Mouse (Mus musculus) brain, embryonic 14.5 days (tissue): ENCODE data around the gene Vmn2r98. TPM values are rescaled to one million over a fixed set of nuclear protein-coding genes. Genes with fewer than 3 reads are reported as not detected.
"Not testable (repeated sequence)": the region's sequence is repeated elsewhere in the genome, so short reads cannot be mapped to it uniquely, and the experiment has no call there.

Experiments used
- DNase-seq: peaks from one replicate; pipeline ENCODE4 v3.0.0-alpha.2; 2011; ENCODE audit warnings: low read depth
- CTCF ChIP-seq: fragments of 200-500 bp; IDR thresholded peaks from 2 replicates; pipeline ENCODE4 v1.5.1; 2012; ENCODE audit warnings: inconsistent platforms, mild to moderate bottlenecking, moderate library complexity, borderline replicate concordance; ENCODE audit not compliant: insufficient read depth, insufficient read length; ENCODE audit errors: extremely low read depth
- POLR2A ChIP-seq: fragments of 200-500 bp; IDR thresholded peaks from 2 replicates; pipeline ENCODE4 v1.6.1; 2012; ENCODE audit warnings: mild to moderate bottlenecking, inconsistent platforms, borderline replicate concordance; ENCODE audit not compliant: poor library complexity, insufficient read depth, insufficient read length, severe bottlenecking; ENCODE audit errors: extremely low read depth
- polyA plus RNA-seq: library from polyadenylated mRNA; depleted of rRNA; stranded (reverse); fragments of >200 nt; gene quantifications from 2 replicates; pipeline ENCODE4 v1.2.3, GENCODE M21; 2012; rRNA removed

Vmn2r98 gene
- not detected in 2 replicates for polyA plus RNA-seq

GRCm38 (mm10) chr17:19053160-19053559 is at the start of gene Vmn2r98:
Vmn2r98 (plus strand) TSS chr17:19053460.
- not testable (repeated sequence) for DNase-seq

- not testable (repeated sequence) for DNase-seq
These were observed 21.8 kb upstream of the Vmn2r98 start for GRCm38 (mm10) chr17:19031441-19031840.

DNA sequence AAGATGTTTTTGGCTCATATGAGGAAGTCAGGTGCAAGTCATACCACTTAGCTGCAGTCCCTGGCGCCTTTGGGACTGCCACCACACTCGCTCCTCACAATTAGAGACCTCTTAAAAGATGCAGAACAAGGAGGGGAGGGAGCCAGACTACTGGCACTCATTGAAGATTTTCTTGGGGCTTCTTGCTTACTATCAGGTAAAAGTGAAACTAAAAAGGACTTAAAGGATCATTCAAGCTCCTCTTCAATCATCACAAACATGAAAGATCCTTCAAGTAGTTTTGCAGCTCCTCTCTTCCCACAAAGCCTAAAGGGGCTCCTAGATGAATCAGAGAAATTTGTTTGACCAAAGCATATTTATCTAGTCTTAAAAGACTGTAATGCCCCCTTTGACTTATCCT is 21.3 kb upstream of the Vmn2r98 start:
- DNase-seq, result no peak
- no peak for TF ChIP-seq POLR2A
- TF ChIP-seq CTCF, result no peak

- DNase-seq, result no peak
- TF ChIP-seq POLR2A (no peak), CTCF (no peak)
These were observed 20.5 kb upstream of the Vmn2r98 start for GRCm38 (mm10) chr17:19032721-19033120.

Other genes with a start within 250 kb of the Vmn2r98 start
- not detected in 2 replicates for gene Vmn2r97, start 139.2 kb upstream of the Vmn2r98 start, polyA plus RNA-seq